Mouse (Mus musculus) 3T3-L1 (cell line): ENCODE results near the gene Ism1.
A peak's percentile ranks its signal among the peaks of the same experiment; 100 is the strongest.

Experiments
- DNase-seq: peaks from one replicate; pipeline ENCODE4 v3.0.0-alpha.2; 2015; ENCODE audit warnings: low read depth, low spot score

Gene Ism1

DNA sequence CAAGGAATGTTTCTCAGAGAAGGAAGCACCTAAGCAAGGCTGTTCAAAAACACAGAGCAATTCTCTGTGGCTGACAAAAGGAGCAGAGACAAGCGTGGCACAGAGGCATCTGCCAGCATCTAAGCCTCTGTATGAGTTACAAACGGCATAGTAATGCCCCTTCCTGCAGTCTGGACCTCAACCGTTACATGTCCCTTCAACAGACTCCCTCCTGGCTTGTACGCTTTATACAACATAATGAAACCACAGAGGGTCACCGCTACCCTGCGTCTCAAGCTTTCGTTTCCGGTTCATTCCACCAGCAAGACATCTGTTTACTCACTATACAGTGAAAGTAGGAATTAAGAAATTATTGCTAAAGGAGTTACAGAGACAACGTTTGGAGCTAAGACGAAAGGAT is 34.1 kb downstream of the Ism1 start:
- no peak for DNase-seq

DNA sequence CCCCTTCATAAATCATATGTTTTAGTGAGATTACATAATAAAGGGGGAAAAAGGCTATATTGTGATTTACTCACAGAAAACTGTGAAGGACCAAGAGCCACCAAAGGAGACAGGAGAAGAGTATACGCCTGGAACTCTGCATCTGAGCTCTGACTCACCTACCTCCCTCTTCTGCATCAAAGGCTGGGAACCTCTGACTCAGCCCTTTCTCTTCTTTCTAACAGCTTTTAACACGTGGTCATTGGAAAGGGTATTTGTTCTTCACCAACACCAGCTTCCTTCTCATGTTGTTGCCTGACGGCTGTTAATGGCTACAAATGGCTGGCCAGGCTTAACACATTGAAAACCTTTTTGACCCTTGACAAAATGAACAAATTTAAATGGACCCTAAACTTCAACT is 36.2 kb downstream of the Ism1 start:
- peak; percentile 16 for DNase-seq

DNA sequence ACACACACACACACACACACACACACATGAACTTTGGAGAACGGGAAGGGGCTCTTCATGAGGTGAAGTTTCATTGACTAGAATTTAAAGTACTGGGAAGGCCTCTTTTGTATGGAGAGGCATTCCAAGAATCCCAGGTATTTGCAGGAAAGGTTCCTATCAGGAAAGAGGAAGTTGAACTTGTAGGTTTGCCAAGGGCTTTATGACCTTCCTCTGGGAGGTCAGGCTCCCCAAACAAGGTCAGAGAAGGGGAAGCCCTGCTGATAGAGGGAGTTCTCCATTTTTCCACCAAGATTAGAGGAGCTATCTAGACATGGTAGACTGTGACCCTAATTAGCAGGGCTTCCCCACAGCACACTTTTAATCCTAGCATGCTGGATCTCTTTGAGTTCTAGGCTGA is 39.8 kb downstream of the Ism1 start:
- DNase-seq, result no peak

DNA sequence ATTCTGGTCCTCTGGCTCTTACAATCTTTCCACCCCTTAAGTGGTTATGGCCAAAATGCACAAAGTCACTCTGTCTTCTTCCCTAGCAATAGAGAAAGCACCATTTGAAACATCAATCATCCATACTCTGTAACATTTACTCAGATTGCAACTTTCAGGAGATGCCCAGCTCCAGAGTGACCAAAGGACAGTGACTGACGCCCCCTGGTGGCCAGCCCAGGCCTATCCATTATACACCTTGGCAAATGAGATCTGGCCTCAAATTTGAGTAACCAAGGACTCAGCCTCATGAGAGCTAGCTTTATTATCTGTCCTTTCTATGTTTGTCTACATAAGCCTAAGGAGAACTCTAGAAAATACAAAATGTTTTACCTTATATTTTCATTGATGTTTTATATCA is 44.7 kb downstream of the Ism1 start:
- peak; percentile 57 for DNase-seq

DNA sequence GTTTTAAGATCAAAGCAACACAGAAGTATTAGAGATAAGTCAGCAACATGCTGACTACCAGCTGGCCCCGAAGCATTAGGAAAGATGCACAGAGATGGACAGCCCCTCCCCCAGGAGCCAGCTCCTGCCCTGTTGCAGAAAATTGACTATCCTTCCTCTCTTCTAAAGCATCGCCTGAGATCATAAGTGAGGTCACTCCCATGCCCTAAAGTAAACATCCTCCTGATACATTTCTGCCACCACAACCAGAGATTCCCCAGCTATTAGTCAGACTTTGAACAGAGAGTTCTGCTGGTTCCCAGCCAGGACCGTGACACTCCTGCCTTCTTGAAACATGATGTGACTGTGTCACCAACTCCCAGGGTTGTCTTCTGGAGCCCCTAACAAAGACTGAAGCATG is 45.3 kb downstream of the Ism1 start:
- DNase-seq, result peak; percentile 89

DNA sequence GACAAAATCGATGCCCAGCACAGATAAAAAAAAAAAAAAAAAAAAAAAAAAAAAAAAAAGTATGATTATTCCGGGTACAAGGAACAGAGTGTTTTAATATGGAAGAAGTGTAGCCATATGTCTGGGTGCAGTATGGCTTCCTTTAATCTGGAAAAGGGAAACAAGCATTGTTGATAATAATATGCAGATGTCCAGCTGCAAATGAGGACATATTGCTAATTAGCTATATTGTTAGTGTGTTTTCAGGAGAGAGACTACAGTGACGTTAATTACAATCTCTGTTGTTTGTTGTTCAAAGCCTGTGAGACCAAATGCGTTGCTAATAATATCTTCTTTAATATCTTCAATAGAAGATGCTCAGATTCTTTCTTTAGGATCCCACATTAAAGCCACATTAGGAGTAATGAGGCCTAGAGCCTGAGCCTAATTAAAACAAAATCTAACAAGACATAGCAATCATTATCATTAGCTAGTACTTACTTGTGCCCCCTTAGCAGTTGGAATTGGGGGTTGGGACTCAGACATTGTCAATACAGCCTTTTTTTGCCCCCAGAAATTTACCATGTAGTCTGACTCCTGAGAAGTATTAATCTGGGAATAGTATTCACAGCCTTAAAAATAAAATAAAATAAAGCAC is 46.3 kb downstream of the Ism1 start:
- no peak for DNase-seq

DNA sequence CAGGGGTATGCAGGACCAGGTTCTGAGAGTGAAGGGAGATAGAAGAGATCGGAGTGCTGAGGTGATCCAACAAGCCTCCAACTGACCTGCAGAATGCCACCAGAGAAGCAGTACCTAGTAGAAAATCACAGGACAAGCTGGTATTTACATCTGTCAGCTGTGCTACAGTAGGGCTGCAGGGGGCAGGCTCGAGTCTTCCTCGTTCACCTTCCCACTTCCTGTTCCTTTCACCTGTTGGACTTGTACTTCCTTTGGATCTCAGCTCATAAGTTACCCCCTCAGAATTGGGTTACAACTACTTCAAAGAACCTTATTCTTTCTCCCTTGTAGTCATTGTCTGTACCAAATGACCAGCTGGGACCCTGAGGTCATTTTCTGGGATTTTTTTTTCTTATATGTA is 47.4 kb downstream of the Ism1 start:
- no peak for DNase-seq

DNA sequence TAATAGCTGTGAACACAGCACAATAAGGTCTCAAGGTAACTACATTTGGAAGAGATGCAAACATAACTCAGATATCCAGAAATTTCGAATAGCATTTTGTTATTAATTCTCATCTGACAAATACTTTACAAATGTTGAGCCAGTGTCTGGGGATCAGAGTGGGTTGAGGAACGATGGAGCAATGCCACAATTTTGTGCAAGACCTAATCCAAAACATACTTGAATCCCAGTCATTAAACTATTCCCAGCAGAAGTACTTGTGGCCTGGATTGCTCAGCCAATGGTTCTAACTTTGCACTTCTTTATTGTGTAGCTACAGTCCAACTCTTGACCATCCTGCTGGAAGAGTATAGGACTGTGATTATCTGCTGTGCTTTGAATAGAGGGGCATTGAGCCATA is 50.1 kb downstream of the Ism1 start:
- no peak for DNase-seq

DNA sequence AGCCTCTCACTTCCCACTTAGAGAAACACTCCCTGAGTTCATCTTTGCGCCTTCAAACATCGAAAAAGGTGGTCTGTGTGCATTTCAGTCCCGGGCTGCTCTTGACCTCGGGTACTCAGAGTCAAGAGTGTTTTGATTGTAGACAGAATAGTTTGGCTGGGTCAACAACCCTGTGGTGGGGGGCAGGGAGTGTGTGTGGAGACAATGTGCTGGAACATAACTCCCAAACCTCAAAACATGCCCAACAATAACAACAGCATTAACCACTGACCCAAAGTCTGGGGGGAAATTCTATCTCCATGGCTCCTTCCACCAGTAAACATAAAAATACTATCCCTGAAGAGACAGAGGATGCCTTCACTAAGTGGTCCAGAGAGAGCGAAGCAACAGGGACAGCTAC is 51.4 kb downstream of the Ism1 start:
- no peak for DNase-seq

DNA sequence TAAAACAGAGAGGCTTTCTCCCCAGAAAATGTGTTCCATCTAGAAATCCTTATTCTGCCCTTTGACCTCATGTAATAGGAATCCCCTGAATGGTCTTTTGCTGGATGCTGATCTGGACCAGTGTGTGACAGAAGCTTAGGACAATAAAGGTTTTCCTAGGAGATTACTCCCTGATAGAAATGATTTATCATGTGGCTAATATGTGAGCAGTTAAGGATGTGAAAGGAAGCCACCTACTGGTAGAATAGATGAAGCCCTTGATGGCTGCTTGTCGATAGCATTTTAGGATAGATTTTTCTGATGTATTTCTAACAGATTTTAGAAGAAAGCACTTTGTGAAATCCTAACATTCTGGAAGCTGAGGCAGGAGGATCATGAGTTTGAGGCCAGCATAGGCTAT is 64.4 kb downstream of the Ism1 start:
- DNase-seq, result peak; percentile 40

DNA sequence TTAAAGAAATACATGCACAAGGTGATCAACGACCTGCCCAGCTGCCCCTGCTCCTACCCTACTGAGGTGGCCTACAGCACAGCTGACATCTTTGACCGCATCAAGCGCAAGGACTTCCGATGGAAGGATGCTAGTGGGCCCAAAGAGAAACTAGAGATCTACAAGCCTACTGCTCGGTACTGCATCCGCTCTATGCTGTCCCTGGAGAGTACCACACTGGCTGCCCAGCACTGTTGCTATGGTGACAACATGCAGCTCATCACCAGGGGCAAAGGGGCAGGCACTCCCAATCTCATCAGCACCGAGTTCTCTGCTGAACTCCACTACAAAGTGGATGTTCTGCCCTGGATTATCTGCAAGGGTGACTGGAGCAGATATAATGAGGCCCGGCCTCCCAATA is 79.0 kb downstream of the Ism1 start:
- DNase-seq, result no peak

DNA sequence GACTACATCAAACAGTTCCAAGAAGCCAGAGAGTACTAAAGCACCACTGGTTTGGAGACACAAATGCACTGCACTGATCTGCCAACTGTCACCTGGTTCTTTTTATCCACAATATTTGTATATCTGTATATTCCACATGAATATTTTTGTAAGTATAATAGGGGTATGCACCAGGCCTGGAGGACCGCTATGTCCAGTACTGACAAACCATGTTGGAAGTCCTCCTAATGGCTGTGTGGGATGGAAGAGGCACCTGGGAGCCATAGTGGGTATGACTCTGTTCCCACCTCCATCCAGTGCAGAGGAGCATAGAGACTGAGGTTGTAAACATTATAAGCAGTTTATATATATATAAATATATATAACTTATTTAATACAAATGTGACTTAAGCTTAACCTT is 79.5 kb downstream of the Ism1 start:
- DNase-seq, result no peak

DNA sequence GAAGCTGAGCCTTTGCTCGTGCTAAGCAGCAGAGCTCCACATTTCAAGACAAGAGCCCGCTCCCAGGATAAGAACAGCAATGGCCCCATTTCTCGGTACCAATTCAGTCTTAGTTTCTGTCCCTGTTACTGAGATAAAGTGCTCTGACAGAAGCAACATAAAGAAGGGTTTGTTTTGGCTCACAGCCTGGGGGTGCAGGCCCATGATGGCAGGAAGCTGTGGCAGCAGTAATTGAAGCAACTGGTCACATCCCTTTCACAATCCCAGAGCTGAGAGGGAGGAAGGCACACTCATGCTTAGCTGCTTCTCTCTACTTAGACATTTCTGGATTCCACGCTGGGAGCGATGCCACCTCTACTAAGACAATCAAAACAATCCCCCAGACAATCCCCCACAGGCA is 86.4 kb downstream of the Ism1 start:
- DNase-seq, result peak; percentile 25

DNA sequence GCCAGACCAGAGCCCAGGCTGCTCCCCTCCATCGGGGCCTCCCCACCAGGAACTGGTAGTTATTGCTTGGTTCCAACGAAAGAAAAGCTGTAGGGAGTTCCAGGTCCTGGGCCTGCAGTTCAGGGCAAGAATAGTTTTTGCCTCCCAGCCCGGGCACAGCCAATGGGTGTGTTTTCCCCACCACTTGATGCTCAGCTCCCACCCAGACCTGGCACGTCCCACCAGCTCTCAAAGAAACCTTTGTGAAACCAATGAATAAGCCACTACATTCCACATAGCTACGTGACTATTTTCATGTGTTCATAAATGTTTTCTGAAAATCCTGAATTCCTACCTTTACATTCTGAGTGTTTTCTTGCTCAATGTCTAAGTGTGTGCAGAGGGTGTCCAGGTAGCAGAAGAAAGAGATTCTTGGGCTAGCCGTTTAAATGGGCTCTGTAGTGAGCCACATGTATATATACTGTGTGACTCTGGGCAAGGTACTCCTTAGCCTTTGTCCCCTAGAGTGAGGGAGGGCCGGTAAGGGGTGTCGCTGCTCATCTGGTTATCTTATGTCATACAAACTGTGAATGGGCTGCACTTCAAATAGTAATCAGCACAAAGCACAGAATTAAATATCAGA is 97.1 kb downstream of the Ism1 start:
- DNase-seq, result no peak

DNA sequence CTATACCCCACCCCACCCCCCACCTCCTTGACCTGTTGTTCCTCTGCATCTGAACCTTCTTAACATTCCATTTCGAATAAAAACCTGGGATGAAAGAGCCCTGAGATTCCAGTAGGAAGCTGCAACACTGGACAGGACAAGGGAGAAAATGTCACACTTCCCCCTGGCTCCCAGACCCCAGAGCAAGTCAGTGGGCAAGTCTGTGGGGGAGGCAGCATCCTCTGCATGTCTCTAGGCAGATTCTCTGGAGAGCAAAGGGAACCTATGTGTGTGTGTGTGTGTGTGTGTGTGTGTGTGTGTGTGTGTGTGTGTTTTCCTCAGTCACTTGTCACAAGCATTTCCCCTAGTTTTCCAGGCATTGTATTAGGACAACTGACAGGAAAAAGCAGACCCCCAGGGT is 98.7 kb downstream of the Ism1 start:
- DNase-seq, result no peak

DNA sequence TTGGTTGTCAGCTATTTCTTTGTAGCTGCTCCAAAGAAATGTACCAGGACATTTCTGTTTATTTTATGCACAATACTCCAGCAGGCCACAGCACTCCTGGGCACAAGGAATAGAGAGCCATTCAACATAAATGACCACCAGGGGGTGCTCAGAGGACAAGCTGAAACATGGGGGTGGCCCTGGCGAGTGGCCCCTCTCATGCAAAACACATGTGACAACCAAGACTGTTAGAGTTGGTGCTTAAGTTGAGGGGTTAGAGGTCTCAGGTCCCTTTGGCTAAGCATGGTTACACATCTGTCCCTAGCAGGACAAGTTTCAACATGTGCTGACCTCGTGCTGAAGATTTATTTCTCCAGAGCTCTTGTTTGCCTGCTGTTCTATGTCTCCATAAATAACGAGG is 100.3 kb downstream of the Ism1 start:
- DNase-seq, result peak; percentile 54

DNA sequence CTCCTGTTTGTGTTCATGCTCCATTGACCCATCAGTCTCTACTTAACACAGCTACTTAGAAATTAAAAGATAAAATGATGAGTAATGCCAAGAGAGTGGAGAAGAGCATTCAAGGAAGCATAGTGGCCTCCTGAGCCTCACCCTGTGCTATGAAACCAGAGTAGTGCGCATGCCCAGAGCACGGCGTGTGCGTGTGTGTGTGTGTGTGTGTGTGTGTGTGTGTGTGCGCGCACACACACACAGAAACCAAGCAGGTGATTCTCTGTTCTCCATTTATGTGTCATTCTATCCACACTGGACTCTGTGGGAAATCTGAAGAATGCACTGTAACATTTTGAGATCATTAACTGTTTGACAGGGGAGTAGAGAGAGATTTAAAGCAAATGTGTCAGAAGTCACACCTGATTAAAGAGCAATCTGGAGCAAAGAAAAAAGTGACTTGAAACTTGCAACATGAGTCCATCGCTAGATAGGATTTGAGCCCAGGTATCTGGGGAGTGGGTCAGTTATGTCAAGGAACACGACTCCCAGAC is 105.4 kb downstream of the Ism1 start:
- DNase-seq, result no peak

DNA sequence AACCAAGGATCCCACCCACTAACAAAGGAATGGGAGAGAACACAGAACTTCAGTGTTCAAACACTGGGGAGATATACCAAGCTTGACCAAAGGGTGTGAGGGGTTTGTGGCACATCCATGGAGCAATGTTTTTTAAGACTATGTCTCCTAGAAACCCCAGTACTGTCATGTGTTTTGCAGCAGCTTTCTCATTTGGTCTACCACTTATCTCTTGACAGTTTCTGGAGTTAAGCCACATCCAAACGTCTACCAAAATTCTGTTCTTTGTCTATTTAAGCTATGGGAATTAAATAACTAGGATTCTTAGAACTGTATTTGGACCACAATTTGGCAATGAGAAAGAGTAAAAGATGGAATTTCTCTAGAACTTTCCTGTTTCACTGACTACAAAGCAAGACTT is 106.5 kb downstream of the Ism1 start:
- DNase-seq, result no peak

DNA sequence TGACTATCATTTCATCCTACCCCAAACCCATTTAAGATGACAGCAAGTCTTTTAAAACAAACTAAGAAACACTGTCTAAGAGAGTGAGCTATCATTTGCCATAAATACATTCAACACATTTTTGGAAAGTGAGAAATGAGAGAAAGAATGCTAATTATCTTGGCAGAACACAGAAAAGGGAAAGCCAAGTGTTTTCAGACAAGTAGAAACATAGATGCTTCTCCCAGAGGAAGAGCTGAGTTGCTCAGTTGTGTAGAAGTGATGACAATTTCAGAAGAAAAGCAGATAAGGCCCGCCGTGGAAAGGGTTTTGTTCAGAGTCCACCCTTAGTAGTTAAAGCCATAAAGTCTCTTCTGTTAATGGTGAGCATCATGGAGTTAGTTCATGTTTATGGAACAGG is 107.0 kb downstream of the Ism1 start:
- DNase-seq, result no peak

DNA sequence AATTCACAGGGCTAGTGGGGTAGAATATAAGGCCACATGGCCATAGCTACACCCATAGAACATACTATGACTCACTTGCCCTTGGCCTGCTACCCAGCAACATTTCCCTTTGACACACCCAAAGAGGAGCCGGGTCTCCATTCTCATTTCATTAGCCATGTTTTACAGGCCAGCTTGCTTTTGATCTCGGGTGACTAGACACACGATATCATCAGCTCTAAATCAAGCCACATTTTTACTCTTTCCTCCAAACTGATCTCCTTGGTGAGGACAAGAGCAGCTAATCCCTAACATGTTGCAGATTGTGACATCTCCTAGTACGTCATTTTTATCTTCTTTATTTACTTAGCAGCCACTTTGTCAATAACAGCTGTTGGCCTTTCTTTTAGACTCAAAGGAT is 110.7 kb downstream of the Ism1 start:
- peak; percentile 68 for DNase-seq

DNA sequence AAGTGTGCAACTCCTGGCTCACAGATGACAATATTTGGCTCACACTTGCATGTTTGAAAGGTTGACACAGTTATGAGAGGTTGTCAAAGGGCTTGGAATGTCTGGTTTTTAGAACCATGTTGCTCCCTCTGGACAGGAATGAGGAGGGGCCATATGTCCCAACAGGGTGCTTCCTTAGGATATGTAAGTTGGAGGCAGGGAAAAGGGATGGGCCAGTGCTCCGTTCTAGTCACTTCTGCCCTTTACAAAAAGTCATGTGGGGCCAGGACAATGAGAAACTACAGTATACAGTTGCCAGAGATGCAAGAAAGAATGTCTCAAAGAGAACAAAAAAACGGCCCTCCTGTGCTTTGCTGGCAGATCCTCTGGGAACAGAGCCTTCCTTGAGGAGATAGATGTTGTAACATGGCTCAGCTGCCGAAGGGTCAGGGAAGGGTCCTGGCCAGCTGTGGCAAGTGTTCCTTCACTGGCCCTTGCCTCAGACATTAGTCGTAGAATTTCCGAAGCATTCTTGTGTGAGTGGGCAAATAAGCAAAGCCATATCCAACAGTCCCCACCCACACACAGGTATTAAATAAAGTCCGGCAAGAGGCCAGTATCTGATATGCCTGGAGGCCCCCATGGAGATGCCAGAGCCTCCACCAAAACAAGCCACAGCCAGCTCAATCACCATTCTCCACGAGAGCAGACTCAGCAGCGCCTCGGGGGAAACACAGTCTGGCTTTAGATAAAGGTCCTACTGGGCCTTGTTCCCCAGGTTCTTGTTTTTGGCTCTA is 114.6 kb downstream of the Ism1 start:
- no peak for DNase-seq

DNA sequence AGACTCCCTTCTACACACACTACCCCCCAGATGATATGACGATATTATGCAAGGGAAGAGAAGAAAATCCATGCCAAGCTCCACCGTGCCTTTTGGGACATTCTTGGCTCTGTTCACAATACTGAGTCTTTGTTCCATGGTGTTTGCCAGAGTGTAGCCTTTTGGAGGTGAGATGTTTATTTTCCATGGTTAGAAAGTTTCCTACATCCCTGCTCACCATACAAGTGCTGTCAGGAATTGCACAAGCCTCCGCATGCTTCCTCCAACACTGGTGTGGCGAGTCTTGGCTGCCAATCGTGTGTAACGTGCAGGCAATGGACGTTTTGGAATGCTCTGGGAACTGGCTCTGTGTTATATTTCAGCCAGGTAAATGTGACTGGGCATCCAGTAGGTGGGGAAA is 126.1 kb downstream of the Ism1 start:
- DNase-seq, result no peak

DNA sequence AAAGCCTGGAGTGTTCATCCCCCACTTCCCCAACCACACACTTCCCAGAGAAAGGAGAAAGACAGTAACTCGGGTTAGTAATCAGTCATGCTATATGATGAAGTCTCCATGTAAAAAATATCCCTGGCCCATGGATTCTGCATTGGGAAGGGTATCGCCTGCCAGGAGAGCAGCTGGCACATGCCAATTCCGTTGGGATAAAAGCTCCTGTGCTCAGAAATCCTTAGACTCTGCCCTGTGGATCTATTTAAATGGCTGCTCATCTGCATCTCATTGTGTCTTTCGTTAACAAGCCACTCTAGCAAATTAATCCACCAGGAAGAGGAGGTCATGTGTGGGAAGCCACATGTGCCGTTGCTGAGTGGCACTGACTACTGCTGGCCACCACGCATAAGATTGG is 129.9 kb downstream of the Ism1 start:
- no peak for DNase-seq
